Mouse (Mus musculus) cortical plate, adult 2 months (tissue): Measurements from ENCODE around the gene Cd276.

Source experiments
- CTCF ChIP-seq: fragments of 200-500 bp; IDR thresholded peaks from 2 replicates; pipeline ENCODE4 v1.5.1; 2011; ENCODE audit warnings: mild to moderate bottlenecking, control low read depth, low read length; ENCODE audit not compliant: insufficient read depth; ENCODE audit errors: extremely low read depth
- POLR2A ChIP-seq: fragments of 200-500 bp; IDR thresholded peaks from 2 replicates; pipeline ENCODE4 v1.6.1; 2011; ENCODE audit warnings: mild to moderate bottlenecking, low read length, control low read depth; ENCODE audit not compliant: insufficient read depth; ENCODE audit errors: extremely low read depth

- TF ChIP-seq POLR2A (no peak), CTCF (no peak)
Observed at GRCm38 (mm10) chr9:58532236-58532635, 23.0 kb downstream of the Cd276 start.
